Mouse (Mus musculus): ENCODE results near the gene Atxn2. TPM values are rescaled to one million over a fixed set of nuclear protein-coding genes. Genes with fewer than 3 reads are reported as not detected.

Atxn2 gene
- total and polyA plus RNA-seq, 2 experiments from 2014 or later: 102 to 103 TPM

GRCm38 (mm10) chr5:121817551-121817950, 106.4 kb downstream of the Atxn2 start:
- ATAC-seq (ENCODE audit: low FRiP score) (no peak), DNase-seq (ENCODE audit: low spot score) (no peak)
- no peaks in the 10 kb centered on the region for H3K4me1 ChIP-seq (ENCODE audit: insufficient read depth, low read length)
- H3K27ac ChIP-seq (ENCODE audit: low read depth, low read length): no peak overlapping the region
- no peak for TF ChIP-seq CTCF (IDR thresholded peaks at IDR 0.05)
- 89% methylated on average over 9 of the region's 9 CpGs for WGBS
- H3K9ac ChIP-seq (replicated peaks; ENCODE audit: low read length, poor library complexity, severe bottlenecking): no peak overlapping the region
- H3K4me3 ChIP-seq (ENCODE audit: low read depth, low read length): no peak overlapping the region
- no peaks in the 10 kb centered on the region for H3K27me3 ChIP-seq (ENCODE audit: insufficient read depth, low read length)
- no peaks in the 10 kb centered on the region for H3K9me3 ChIP-seq (ENCODE audit: low read length)
- no peak overlapping the region for H3K4me2 ChIP-seq (ENCODE audit: low read depth, low read length, poor library complexity, severe bottlenecking)
- peaks cover 60% of the 10 kb centered on the region for H3K36me3 ChIP-seq (ENCODE audit: insufficient read depth, low read length)

GRCm38 (mm10) chr5:121818401-121818800, 107.3 kb downstream of the Atxn2 start:
- DNase-seq (ENCODE audit: low spot score): no peak
- WGBS: 94% methylated on average over 7 of the region's 7 CpGs
- Histone ChIP-seq H3K4me3 (ENCODE audit: low read depth, low read length) (no peak overlapping the region), H3K27me3 (ENCODE audit: insufficient read depth, low read length) (no peaks in the 10 kb centered on the region), H3K36me3 (ENCODE audit: insufficient read depth, low read length) (peaks cover 54% of the 10 kb centered on the region), H3K9me3 (ENCODE audit: low read length) (no peaks in the 10 kb centered on the region), H3K4me1 (ENCODE audit: insufficient read depth, low read length) (no peaks in the 10 kb centered on the region), H3K27ac (ENCODE audit: low read depth, low read length) (no peak overlapping the region), H3K9ac (replicated peaks; ENCODE audit: low read length, poor library complexity, severe bottlenecking) (no peak overlapping the region), H3K4me2 (ENCODE audit: low read depth, low read length, poor library complexity, severe bottlenecking) (no peak overlapping the region)
- ATAC-seq (ENCODE audit: low FRiP score): no peak
- TF ChIP-seq CTCF (IDR thresholded peaks at IDR 0.05): no peak

GRCm38 (mm10) chr5:121818862-121819261, 107.7 kb downstream of the Atxn2 start:
- peaks cover 54% of the 10 kb centered on the region for H3K36me3 ChIP-seq (ENCODE audit: insufficient read depth, low read length)
- WGBS: 100% methylated on average over 4 of the region's 4 CpGs

GRCm38 (mm10) chr5:121819559-121819958, 108.4 kb downstream of the Atxn2 start:
- no peak for DNase-seq (ENCODE audit: low spot score)
- peaks cover 50% of the 10 kb centered on the region for H3K36me3 ChIP-seq (ENCODE audit: insufficient read depth, low read length)

More at GRCm38 (mm10) chr5:121818862-121819261, 107.7 kb downstream of the Atxn2 start:
- Histone ChIP-seq H3K27me3 (ENCODE audit: insufficient read depth, low read length) (no peaks in the 10 kb centered on the region), H3K9me3 (ENCODE audit: low read length) (no peaks in the 10 kb centered on the region), H3K27ac (ENCODE audit: low read depth, low read length) (no peak overlapping the region), H3K4me3 (ENCODE audit: low read depth, low read length) (no peak overlapping the region), H3K4me1 (ENCODE audit: insufficient read depth, low read length) (no peaks in the 10 kb centered on the region), H3K4me2 (ENCODE audit: low read depth, low read length, poor library complexity, severe bottlenecking) (no peak overlapping the region), H3K9ac (replicated peaks; ENCODE audit: low read length, poor library complexity, severe bottlenecking) (no peak overlapping the region)
- no peak for DNase-seq (ENCODE audit: low spot score)
- ATAC-seq (ENCODE audit: low FRiP score): no peak
- no peak for TF ChIP-seq CTCF (IDR thresholded peaks at IDR 0.05)

GRCm38 (mm10) chr5:121820161-121820560, 109.0 kb downstream of the Atxn2 start:
- Histone ChIP-seq H3K9ac (replicated peaks; ENCODE audit: low read length, poor library complexity, severe bottlenecking) (no peak overlapping the region), H3K27me3 (ENCODE audit: insufficient read depth, low read length) (no peaks in the 10 kb centered on the region), H3K27ac (ENCODE audit: low read depth, low read length) (no peak overlapping the region), H3K4me2 (ENCODE audit: low read depth, low read length, poor library complexity, severe bottlenecking) (no peak overlapping the region), H3K36me3 (ENCODE audit: insufficient read depth, low read length) (peaks cover 50% of the 10 kb centered on the region), H3K9me3 (ENCODE audit: low read length) (no peaks in the 10 kb centered on the region), H3K4me1 (ENCODE audit: insufficient read depth, low read length) (no peaks in the 10 kb centered on the region), H3K4me3 (ENCODE audit: low read depth, low read length) (no peak overlapping the region)
- TF ChIP-seq CTCF (IDR thresholded peaks at IDR 0.05): no peak
- DNase-seq (ENCODE audit: low spot score) (no peak), ATAC-seq (ENCODE audit: low FRiP score) (no peak)
- 86% methylated on average over 2 of the region's 2 CpGs for WGBS

More at GRCm38 (mm10) chr5:121819559-121819958, 108.4 kb downstream of the Atxn2 start:
- Histone ChIP-seq H3K4me2 (ENCODE audit: low read depth, low read length, poor library complexity, severe bottlenecking) (no peak overlapping the region), H3K9me3 (ENCODE audit: low read length) (no peaks in the 10 kb centered on the region), H3K27me3 (ENCODE audit: insufficient read depth, low read length) (no peaks in the 10 kb centered on the region), H3K9ac (replicated peaks; ENCODE audit: low read length, poor library complexity, severe bottlenecking) (no peak overlapping the region), H3K4me3 (ENCODE audit: low read depth, low read length) (no peak overlapping the region), H3K27ac (ENCODE audit: low read depth, low read length) (no peak overlapping the region), H3K4me1 (ENCODE audit: insufficient read depth, low read length) (no peaks in the 10 kb centered on the region)
- 97% methylated on average over 5 of the region's 5 CpGs for WGBS
- no peak for TF ChIP-seq CTCF (IDR thresholded peaks at IDR 0.05)
- no peak for ATAC-seq (ENCODE audit: low FRiP score)

GRCm38 (mm10) chr5:121820657-121821056, 109.5 kb downstream of the Atxn2 start:
- Histone ChIP-seq H3K4me1 (ENCODE audit: insufficient read depth, low read length) (no peaks in the 10 kb centered on the region), H3K4me2 (ENCODE audit: low read depth, low read length, poor library complexity, severe bottlenecking) (no peak overlapping the region), H3K9ac (replicated peaks; ENCODE audit: low read length, poor library complexity, severe bottlenecking) (no peak overlapping the region), H3K4me3 (ENCODE audit: low read depth, low read length) (no peak overlapping the region), H3K9me3 (ENCODE audit: low read length) (no peaks in the 10 kb centered on the region), H3K27me3 (ENCODE audit: insufficient read depth, low read length) (no peaks in the 10 kb centered on the region), H3K27ac (ENCODE audit: low read depth, low read length) (no peak overlapping the region), H3K36me3 (ENCODE audit: insufficient read depth, low read length) (peaks cover 50% of the 10 kb centered on the region)
- no peak for DNase-seq (ENCODE audit: low spot score)
- TF ChIP-seq CTCF (IDR thresholded peaks at IDR 0.05): no peak
- no peak for ATAC-seq (ENCODE audit: low FRiP score)
- WGBS: 89% methylated on average over 3 of the region's 3 CpGs

All from midbrain, postnatal 0 days (tissue).